Mouse (Mus musculus) left cerebral cortex, adult 2 months (tissue): Measurements from ENCODE around the gene Pde1a. TPM values are rescaled to one million over a fixed set of nuclear protein-coding genes. Genes with fewer than 3 reads are reported as not detected.

ENCODE experiments used
- DNase-seq, 2 experiments: peaks; one replicate each; pipeline ENCODE4 v3.0.0; 2021 to 2022; ENCODE audit warnings: low spot score in 2 of 2, mixed read lengths in 1 of 2; ENCODE audit errors: extremely low spot score in 1 of 2
- H3K27ac ChIP-seq: fragments of 200-600 bp; 2 replicates; pipeline ENCODE4 v1.8.1; 2022
- H3K4me3 ChIP-seq: fragments of 200-600 bp; 2 replicates; pipeline ENCODE4 v1.8.1; 2022
- CTCF ChIP-seq: fragments of 200-600 bp; IDR thresholded peaks from 2 replicates; pipeline ENCODE4 v1.8.1; 2022; ENCODE audit warnings: antibody characterized with exemption, mild to moderate bottlenecking, moderate library complexity
- intact Hi-C: fragments of 180-260 bp; cut with DNase I; formaldehyde crosslinking; loops from one replicate; pipeline ENCODE4 v1.15.1; 2025
- total RNA-seq, 2 experiments: library from RNA; stranded (reverse); gene quantifications; 2 replicates each; pipeline ENCODE4 v1.2.3; 2021

Pde1a gene
- total RNA-seq, 2 experiments from 2014 or later, result 142 to 145 TPM

DNA sequence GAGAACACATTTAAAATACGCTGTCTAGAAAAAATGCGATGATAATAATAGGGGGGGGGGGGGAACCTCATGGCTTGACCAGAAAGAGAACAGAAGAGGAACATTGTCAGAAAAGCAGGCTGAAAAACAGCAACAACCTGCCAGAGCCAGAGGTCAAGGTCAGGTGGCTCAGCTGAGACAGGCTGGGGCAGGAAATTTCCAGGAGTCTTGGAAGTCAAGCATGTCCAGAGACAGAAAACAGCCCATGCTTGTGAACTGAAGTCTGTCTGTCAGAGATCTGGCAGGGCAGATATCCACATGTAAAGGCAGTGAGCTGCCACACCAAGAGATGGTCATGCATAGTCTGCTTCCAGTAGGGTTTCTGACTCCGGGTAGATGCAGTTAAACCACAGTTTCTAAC is 147.5 kb downstream of the Pde1a start:
- no peak for TF ChIP-seq CTCF
- no peak for DNase-seq
- Histone ChIP-seq H3K4me3 (no peak overlapping the region), H3K27ac (no peak overlapping the region)
- intact Hi-C loops, result no loop called here

DNA sequence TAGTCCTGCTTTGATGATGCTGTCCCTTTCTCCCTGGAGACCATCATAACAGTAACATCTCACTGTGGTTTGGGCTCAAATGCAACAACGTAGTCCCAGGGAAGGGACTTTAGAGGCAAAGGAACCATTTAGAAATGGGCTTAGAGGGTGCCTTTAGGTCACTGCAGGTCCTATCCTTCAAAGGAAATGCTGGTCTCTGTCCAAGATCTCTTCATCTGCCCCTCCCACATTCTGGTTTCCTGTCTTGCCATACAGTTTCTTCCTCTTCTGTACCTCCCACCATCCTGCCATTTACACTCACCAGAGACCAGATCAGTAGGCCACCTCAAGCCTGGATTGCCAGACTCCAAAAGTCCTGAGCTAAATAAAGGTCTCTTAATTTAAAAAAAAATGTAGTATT is 150.3 kb downstream of the Pde1a start:
- TF ChIP-seq CTCF, result no peak
- intact Hi-C loops, result no loop called here
- DNase-seq, result no peak
- Histone ChIP-seq H3K27ac (no peak overlapping the region), H3K4me3 (no peak overlapping the region)

DNA sequence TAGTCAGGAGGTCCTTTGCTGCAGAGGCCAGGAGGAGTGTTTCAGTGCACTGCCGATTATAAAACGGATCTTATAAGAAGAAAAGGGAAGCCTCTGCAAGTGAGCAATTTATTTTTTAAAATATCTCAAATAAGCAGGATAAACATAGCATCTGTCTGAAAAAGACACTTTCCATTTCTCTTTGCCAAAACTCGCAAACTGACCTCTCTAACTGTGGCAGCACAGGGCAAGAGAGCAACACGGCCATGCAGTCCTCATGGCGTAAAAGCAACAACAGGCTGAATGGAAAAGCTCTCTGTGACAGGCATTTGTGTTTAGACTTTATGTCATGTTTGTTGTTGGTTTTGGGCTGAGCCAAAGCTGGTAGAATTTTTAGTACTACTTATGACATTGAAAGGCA is 152.0 kb downstream of the Pde1a start:
- no peak for DNase-seq
- Histone ChIP-seq H3K4me3 (no peak overlapping the region), H3K27ac (no peak overlapping the region)
- TF ChIP-seq CTCF, result no peak
- intact Hi-C loops, result no loop called here

DNA sequence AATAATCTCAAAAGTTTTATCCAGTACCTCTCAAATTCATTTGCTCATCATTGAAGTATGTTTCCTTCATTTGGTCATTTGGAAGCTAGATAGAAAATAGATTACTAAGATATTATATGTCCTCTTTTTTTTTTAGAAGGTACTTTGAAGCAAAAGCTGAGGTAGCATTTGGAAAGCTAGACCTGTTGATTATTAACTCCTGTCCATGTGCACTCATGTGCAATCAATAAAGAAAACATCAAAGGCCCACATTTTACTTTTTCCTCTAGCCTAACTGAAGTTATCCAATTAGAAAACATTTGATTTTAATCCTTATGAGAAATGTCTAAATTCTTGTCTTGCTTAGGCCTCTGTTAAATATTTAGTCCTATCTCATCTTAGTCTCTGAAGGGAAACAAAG is 153.3 kb downstream of the Pde1a start:
- no peak for TF ChIP-seq CTCF
- intact Hi-C loops, result no loop called here
- Histone ChIP-seq H3K27ac (no peak overlapping the region), H3K4me3 (no peak overlapping the region)
- DNase-seq, result no peak

DNA sequence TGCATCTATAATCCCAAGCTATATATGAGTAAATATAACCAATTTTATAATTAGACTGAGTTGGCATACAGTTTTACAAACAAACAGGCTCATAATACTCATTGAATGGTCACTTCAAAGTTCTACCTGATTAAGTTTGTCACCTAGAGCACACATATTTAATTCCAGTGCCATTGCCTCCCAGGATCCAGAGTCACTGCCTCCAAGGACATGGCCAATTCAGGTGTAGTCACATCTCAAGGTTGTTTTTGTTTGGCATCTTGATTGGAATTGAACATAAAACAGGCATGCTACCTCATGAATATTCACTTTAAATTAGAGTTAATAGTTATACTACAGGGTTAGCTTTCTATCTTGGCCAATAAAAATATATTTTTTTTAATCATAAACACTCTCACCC is 157.0 kb downstream of the Pde1a start:
- intact Hi-C loops, result no loop called here
- Histone ChIP-seq H3K27ac (no peak overlapping the region), H3K4me3 (no peak overlapping the region)
- no peak for DNase-seq
- TF ChIP-seq CTCF, result no peak

DNA sequence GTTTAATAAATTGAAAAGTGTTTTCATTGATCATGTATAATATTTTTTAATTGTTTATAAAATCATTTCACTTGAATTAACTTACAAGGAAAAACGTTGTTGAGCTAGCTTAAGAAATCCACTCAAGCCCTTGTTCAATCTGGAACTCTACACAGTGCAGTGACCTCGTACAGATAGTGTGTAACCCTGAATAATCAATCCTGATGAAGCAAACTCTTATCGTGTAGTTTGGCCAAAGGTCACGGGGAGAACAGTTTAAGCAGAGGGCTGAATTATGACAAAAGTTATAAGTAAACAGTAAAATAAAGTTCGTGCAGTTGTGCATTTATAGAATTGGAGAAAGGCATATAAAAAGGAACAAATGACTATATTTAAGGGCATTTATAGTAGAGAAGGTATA is 159.7 kb downstream of the Pde1a start:
- intact Hi-C loops, result no loop called here
- H3K27ac ChIP-seq, result no peak overlapping the region
- DNase-seq, result no peak
- no peak overlapping the region for H3K4me3 ChIP-seq
- no peak for TF ChIP-seq CTCF

DNA sequence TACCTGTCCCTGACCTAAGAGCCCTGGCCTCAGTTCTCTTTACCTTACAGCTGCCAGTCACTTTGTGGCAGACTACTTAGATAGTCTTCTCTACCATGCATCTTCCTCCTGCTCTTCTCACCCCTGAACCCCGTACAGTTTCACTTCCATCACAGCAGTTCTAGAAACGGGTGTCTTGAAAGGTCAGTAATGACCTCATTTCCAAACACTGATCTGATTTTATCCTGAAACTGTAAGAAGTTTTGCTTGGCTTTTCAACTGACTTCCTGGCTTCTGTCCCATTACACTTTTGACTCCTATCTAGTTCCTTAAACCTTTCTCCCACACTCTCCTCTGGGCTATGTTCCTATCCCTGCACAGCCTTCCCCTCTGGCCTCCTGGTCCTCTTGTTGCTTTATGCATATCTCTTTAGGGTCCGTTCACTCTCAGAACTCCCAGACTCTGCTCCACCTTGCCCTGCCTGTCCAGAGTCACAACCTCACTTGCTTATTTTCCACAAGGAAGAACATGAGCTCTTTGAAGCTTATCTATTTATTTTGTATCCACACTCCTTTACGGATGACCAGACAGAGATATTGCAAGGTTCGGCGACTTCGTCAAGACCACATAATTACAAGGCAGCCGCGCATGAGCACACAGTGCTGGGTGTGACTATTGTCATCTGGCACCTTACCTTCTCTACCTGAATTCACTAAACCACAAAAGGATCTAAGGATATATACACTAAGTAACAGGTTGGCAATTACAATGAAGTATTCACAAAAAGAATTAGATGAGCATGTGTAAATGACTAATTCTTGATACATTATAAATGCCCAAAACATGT is 162.4 kb downstream of the Pde1a start:
- intact Hi-C loops, result no loop called here
- no peak for TF ChIP-seq CTCF

DNA sequence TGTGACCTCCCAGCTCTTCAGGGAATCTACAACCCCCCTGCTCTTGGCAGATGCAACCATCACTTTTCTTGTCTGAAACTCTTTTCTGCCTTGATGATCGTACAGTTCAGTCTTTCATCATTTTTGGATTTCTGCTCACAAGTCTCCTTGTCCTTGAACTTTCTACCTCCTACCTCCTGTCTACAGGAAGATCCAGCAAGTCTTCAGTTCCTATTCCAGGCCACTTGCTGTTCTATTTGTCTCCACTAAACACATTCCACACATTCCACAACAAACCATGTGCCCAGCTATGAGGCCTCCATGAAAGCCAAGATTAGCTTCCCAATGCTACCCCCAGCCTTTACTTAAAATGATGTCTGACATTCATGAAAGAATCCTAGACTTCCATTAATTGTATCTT is 163.2 kb downstream of the Pde1a start:
- TF ChIP-seq CTCF, result no peak
- DNase-seq, result no peak
- intact Hi-C loops, result no loop called here
- H3K27ac ChIP-seq, result no peak overlapping the region
- H3K4me3 ChIP-seq, result no peak overlapping the region

More for the DNA sequence above, 162.4 kb downstream of the Pde1a start:
- DNase-seq, result no peak
- Histone ChIP-seq H3K27ac (no peak overlapping the region), H3K4me3 (no peak overlapping the region)

DNA sequence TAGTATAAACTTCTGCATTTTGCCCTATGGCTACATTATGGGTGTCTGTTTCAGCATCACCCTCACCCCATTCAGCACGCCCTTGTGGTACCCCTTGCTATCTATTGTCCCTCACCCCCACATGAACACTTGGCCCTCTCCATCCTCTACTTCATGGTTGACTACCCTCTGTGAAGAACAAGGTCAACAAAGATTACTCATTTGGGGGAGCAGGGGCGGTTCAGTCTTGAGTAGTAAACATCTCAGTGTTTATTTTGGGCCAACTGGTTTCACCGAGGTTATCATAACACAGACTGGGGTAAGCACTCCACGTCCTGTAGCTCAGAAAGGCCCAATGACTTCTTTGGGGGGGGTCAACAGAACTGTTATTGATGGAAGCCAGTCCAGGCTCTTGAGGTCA is 164.3 kb downstream of the Pde1a start:
- intact Hi-C loops, result no loop called here
- no peak for DNase-seq
- no peak for TF ChIP-seq CTCF
- no peak overlapping the region for H3K4me3 ChIP-seq
- H3K27ac ChIP-seq, result no peak overlapping the region

DNA sequence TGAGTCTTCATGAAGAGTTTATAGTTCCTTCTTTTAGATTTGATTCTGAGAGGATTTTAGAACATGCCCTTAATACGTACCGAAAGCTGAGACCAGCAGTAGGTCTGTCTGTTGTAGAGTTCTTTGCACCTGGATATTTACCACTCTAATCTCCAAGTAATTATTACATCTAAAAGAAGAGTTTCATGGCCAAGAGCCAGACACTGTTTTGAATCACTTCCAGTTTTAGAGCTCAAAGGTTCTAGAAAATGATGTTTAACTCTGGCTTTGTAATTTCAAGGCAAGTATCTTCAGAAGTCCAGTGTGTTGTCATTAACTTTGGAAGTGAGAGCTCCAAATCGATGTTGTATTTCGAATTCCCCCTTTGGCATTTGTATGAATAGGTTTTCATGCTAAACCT is 167.8 kb downstream of the Pde1a start:
- TF ChIP-seq CTCF, result no peak
- Histone ChIP-seq H3K4me3 (no peak overlapping the region), H3K27ac (no peak overlapping the region)
- DNase-seq, result no peak
- intact Hi-C loops, result no loop called here

DNA sequence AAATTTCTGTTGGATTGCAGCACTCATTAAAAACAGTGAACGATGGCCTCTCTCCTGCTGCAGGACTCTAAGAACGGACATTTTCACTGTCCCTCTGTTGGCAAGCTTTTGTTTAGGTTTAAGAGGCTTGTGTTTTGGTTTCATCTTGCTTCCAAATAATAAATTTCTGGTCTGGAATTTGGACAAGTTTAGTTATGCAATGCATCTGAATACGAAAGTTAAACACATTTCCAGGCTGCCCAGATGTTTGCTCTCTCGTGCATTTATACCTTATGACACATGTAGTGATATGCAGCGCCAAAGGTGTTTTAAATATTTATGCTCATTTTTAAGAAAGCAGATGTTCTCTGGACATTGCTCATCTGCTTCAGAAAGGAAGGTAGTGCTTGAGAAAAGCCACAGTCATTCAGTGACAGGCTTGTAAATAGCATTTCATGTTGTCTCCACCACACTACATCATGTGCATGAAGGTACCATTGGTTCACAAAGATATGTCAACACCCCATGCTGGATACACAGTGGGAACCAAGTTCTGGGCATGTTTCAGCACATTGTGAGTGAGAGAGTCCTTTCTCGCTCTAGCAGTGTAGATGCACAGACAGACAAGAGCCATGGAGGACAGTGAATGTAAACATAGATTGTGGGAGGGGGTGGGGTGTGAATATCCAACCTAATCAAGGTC is 171.5 kb downstream of the Pde1a start:
- no peak overlapping the region for H3K4me3 ChIP-seq
- no peak for DNase-seq
- intact Hi-C loops, result no loop called here
- no peak for TF ChIP-seq CTCF
- H3K27ac ChIP-seq, result no peak overlapping the region

DNA sequence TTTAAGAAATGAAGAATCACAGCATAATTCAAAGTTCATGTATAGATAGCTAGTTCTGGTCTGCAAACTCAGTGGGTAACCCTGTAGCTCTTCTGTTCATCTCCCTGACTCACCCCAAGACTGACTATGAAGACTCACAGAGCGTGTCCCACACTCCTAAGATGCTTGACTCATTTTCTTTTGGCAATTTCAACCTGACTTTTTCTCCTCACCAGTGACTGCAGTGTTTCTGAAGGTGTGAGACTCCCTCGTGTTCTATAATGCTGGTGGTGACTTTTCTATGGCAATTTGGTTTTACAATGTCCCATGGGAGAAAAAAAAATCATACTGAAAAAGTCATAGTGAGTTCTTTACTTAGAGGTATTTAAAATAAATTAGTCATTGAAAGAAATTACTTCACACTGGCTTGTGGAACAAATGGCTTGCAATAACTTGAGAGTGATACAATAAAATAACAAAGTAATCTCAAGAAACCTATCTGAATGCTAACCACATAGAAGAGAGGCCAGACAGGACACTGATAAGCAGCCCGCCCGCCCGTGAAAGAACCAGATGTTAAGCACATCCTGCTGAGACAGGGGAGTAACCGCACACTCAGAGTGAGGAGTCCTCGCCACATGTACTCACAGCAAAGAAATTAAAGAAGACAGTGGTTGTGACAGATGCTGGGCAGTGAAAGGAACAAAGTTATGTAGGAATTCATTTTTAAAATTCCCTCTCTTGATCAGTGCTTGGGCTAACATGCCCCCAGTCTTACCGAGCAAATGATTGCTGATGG is 183.2 kb downstream of the Pde1a start:
- intact Hi-C loops, result no loop called here
- no peak overlapping the region for H3K27ac ChIP-seq
- no peak for DNase-seq
- TF ChIP-seq CTCF, result no peak
- H3K4me3 ChIP-seq, result no peak overlapping the region
